Mouse (Mus musculus) splenic B cell, adult 2 months (primary cell): ENCODE data around the gene Gm20388.

ENCODE experiments used
- DNase-seq: peaks from one replicate; pipeline ENCODE4 v3.0.0-alpha.2; 2011; ENCODE audit warnings: low read depth, low spot score
- H3K27me3 ChIP-seq: 2 replicates; pipeline ENCODE4 v1.6.1; 2012; ENCODE audit warnings: mild to moderate bottlenecking, low read length, moderate library complexity, mixed read lengths; ENCODE audit not compliant: control insufficient read depth, poor library complexity, insufficient read depth, severe bottlenecking
- H3K36me3 ChIP-seq: 2 replicates; pipeline ENCODE4 v1.6.1; 2012; ENCODE audit warnings: mild to moderate bottlenecking, low read length, moderate library complexity, mixed read lengths; ENCODE audit not compliant: control insufficient read depth, poor library complexity, insufficient read depth, severe bottlenecking

Gene Gm20388

DNA sequence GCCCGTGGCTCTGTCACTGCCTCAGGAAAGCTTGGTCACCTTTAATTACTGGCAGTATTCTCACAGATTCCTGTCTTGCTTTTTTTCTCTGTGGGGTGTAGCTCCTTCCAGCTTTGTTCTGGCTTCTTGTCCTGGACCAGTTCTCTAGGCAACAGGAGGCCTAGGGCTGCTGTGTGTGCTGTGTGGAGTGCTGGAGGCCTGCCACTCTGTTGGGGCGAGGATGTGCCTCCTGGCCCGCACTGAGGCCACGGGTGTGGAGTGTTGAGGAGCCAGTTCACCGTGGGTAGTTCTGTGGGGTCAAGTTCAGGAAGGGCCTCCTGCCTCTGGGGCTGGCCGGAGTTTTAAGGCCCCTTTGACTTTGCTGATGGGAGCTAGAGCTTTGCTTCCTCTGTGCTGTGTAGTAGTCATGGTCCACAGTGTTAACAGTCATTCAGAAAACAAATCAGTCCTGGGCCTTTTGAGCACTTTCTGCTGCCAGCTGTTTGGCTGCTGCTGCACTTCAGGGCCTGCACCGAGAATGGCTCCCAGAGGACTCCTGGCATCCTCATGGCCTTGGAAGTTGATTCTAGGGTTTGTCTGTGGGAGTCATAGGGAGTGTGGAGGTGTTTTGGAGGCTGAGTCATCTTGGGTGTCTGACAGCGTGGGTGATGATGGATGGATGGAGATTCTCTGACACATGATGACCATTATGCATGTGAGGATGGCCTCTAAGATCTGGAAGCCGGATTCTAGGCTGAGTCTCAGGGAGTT lies 2080.0 kb downstream of the Gm20388 start:
- H3K36me3 ChIP-seq = peaks cover 1% of the 10 kb centered on the region
- no peak for DNase-seq
- no peaks in the 10 kb centered on the region for H3K27me3 ChIP-seq

DNA sequence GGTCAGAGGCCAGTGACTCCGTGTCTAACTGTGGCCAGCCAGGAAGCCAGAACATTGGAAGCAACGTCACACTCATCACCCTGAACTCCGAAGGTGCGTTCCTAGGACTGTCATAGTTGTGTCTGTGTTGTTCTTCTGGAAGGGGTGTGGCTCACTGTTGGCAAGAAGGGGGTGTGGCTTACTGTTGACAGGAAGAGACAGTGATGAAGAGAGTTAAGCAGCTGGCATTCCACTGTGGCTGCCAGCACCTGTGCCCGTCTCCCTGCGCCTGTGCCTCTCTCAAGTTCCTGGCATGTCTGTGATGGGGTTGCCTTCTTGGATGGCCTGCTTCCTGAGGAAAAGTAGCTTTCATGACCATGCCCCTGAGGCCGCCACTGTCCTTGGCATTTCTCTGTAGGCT lies 2081.0 kb downstream of the Gm20388 start:
- peaks cover 1% of the 10 kb centered on the region for H3K36me3 ChIP-seq
- no peak for DNase-seq
- no peaks in the 10 kb centered on the region for H3K27me3 ChIP-seq

DNA sequence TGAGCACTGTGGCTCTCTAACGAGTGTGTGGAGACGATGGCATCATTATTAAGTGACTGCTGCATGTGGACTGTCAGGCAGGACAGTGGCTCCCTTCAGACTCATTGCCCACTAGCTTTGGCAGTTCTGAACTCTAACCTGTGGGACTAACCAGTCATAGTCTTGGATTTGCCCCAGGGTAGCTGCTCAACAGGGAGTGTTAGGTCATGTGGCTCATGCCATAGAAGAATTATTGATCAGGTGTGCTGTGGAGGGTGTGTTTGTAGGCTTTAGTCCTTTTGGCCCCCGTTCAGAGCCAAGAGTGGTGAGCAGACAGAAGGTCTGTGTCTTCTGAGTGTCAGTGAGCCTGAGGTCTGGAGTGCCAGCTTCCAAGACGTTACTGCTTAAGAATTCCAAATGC lies 2082.3 kb downstream of the Gm20388 start:
- Histone ChIP-seq H3K36me3 (peaks cover 5% of the 10 kb centered on the region), H3K27me3 (no peaks in the 10 kb centered on the region)
- DNase-seq = no peak

DNA sequence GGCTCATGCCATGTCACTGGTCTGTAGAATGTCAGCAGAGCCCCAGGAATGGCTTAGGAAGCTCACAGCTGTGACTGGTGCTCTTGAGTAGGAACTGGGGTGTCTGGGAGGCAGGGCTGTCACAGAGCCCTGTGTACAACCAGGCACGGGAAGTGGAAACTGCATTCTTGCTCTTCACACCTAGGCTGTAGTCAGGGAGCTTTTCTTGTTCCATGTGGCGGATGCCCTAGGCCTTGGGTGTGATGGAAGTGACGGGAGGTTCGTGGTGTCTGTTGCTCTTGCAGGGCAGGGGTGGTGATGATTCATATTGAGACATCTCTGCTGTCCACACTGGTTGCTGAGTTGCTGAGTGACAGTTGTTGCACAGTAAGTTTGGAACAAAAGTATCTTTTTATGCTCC lies 2084.5 kb downstream of the Gm20388 start:
- peaks cover 8% of the 10 kb centered on the region for H3K36me3 ChIP-seq
- no peak for DNase-seq
- H3K27me3 ChIP-seq = no peaks in the 10 kb centered on the region

DNA sequence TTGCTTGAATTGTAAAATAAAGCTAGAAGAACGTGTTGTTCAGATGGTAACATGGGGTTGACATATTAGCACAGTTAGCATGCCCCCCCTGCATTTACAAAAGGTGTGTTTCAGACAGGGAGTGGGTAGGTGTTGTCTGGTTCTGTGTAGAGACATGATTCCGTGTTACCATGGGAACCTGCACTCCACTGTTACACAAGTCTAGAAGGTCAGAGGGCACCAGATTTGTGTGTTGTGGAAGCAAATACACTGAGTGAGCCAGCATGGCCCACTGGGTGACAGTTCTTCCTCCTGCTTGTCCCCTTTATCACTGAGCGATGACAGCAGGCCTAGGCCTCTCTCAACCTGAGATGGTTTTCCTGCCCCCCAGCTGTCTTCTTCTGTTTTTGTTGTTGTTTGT lies 2085.3 kb downstream of the Gm20388 start:
- DNase-seq = no peak
- H3K27me3 ChIP-seq = no peaks in the 10 kb centered on the region
- H3K36me3 ChIP-seq = peaks cover 8% of the 10 kb centered on the region

DNA sequence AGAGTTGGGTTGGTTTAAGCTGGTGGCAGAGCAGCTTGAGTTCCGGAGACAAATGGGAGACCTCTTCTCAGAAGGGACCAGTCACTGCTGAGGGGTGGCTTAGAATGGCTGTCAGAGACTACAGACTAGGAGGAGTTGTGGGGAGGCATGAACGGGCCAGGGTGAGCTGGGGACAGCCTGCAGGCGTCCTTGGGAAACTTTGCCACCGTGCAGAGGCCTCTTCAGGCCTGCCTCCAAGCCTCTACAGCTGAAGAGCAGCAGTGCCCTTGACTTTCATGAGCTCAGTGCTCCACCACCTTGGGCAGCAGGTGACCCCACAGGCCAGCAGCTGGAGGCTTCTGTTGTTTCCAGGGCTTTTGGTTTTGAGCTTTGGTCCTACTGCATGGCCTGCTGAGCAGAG lies 2088.0 kb downstream of the Gm20388 start:
- Histone ChIP-seq H3K36me3 (peaks cover 10% of the 10 kb centered on the region), H3K27me3 (no peaks in the 10 kb centered on the region)
- no peak for DNase-seq

DNA sequence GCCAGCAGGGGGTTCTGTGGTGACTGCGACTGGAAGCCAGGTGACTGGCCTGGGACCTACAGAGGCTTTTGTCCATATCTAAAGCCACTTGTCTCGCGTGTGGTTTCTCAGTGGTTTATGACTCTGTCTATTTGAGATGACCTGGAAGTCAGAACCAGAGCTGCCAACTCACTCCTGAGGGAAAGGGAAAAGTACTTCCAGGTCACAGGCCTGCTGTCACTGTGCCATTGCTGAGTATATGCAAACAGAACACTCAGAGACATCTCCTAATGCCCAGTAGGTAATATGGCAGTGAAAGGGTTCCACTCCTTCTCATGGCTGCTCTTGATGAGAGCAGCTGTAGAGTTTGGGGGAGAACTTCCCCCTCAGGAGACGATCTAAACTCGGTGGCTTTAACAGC lies 2088.6 kb downstream of the Gm20388 start:
- no peaks in the 10 kb centered on the region for H3K27me3 ChIP-seq
- H3K36me3 ChIP-seq = peaks cover 10% of the 10 kb centered on the region
- no peak for DNase-seq

DNA sequence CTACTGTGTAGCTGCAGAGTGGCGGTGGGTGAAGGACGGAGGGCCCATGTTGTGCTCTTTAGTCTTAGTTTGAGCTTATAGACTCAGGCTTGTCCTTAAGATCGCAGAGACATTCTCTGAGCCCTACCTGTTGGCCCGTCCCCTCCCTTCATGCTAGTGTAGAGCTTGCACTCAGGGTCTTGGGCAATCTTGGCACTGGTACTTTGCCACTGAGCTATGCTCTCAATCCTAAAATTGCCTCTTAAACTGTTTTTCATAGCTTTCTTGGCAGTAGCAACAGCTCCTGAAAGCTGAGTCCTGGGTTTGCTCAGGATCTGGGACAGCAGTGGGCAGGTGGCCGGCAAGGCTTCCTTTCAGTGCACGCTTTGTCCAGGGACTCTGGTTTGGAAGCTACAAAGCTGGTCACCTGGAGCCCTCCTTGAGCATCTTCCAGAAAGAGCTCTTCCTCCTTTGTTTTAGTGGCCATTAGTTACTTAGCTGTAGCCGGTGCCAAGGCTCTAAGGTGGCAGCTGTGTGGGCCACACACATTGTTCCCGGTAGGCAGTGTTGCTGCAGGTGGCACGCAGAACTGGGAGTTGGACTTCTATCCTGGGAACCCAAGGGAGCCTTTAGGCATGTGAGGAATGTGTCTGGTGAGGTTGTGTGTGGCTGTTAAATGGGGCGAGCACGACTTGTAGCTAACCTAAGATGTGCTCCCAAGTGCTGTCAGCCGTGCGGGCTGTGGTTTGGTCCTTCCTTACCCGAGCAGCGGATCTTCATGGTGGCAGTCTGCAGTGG lies 2090.9 kb downstream of the Gm20388 start:
- no peak for DNase-seq
- no peaks in the 10 kb centered on the region for H3K27me3 ChIP-seq
- H3K36me3 ChIP-seq = peaks cover 13% of the 10 kb centered on the region

DNA sequence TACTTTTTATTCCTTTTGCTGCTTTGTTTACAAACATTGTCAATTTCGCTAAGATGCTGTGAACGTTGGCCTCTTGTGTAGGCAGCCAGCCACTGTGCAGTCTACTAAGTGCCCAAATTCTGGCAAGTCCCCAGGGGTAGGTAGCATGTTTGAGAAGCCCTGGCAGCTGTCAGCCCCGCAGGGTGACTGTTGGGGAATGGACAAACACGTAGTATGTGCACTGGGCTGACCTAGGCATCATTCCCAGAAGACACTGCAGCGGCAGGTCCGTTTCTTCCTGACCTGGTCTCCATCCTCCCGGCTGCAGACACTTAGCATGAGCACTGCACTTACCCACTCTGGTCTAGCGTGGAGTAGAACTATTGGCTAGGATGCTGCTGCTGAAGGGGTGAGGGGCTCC lies 2093.0 kb downstream of the Gm20388 start:
- no peak for DNase-seq
- no peaks in the 10 kb centered on the region for H3K27me3 ChIP-seq
- H3K36me3 ChIP-seq = peaks cover 17% of the 10 kb centered on the region

DNA sequence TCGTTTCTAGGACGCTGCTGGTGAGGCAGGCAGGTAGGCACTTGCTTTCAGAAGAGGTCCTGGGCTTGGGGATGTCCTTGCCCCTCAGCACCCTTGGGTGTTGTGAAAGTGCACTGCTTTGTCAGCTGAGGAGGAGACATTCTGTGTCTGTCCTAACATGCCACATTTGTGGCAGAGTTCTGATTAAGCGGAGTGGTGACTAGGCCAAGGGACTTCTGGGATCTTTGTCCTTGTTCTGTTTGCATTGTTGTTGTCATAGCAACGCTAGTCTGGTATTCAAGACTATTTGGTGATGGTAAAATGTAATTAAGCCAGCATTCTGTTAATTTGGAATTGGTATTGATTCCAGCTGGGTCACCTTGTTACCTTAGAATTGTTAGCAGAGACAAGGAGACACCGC lies 2093.5 kb downstream of the Gm20388 start:
- peaks cover 15% of the 10 kb centered on the region for H3K36me3 ChIP-seq
- no peaks in the 10 kb centered on the region for H3K27me3 ChIP-seq
- DNase-seq = no peak

DNA sequence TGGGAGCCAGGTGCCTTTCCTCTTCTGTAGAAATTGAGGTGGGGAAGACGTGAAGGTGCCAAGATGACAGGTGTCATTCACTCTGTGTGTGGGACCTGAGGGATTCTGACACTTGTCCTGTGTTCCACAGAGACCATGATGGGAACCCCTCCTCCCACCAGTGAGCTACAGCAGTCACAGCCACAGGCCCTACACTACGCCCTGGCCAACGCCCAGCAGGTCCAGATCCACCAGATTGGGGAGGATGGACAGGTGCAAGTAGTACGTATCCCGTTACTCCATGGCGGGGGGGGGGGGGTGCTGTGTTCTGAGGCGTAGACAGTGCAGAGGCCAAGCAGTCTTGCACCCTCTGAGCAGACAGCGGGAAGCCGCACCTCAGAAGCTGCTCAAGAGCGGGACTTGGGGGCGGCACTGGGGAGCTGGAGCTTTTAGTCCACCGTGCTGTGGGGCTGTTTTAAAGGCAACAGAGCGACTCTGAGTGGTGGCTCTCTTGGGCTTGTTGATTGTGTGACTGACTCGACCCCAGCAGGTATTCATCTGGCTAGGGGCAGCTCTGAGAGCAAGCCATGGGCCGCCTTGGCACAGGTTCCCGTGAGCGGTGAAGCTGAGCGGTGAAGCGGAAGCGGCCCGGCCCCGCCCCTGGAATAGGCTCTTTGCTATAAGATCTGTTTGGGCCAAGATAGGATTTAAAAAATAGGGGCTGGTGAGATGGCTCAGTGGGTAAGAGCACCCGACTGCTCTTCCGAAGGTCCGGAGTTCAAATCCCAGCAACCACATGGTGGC lies 2095.0 kb downstream of the Gm20388 start:
- no peaks in the 10 kb centered on the region for H3K27me3 ChIP-seq
- DNase-seq = no peak
- H3K36me3 ChIP-seq = peaks cover 15% of the 10 kb centered on the region

DNA sequence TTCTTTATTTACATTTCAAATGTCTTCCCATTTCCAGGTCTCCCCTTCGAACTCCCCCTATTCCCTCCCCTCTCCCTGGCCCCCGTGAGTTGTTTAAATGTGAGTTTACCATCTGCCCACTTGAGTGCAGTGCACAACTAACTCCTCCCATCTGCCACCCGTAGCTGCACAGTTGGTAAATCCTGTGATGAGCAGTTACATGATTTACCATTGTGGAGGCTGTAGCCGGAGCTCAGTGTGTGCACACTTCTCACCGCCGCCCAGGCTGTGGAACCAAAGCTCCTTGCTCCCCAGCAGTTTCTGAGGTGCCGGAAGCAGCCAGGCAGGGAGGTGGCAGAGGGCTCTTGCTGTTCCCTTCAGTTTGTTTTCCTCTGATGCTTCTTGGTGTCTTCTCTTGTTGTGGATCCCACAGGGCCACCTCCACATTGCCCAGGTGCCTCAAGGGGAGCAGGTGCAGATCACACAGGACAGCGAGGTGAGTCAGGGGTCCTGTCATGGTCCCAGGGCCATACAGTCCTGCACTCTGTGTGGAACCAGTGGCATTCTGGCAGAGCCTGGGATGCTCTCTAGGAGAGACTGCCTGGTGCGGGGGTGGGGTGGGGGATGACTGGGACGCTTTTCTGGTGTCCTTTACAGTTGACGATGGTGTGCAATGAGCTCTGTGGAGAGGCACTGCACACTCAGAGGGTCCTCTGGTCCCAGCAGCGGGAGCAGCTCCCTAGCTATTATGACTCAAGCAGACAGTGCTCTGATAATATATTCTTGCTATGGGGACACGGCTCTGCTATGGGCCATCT lies 2096.2 kb downstream of the Gm20388 start:
- Histone ChIP-seq H3K27me3 (no peaks in the 10 kb centered on the region), H3K36me3 (peaks cover 16% of the 10 kb centered on the region)
- no peak for DNase-seq

DNA sequence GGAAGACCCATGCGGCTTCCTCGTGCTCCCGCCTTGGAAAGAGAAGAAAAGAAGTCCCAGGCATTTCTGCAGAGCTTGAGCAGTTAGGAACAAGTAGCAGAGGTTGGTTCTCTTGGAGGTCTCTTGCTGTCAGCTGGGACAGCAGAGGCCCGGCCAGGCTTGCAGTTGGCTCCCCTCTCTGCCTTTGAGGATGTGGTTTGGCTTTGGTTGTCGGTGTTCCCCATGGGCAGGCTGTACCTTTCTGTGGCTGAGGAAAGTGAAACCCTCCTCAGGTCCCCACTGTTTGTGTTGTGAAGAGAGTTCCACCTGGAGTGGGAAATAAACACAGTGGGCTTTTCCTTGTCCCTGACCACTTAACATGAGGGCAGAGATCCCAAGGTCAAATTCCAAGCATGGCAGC lies 2097.8 kb downstream of the Gm20388 start:
- DNase-seq = no peak
- Histone ChIP-seq H3K27me3 (no peaks in the 10 kb centered on the region), H3K36me3 (peaks cover 14% of the 10 kb centered on the region)

DNA sequence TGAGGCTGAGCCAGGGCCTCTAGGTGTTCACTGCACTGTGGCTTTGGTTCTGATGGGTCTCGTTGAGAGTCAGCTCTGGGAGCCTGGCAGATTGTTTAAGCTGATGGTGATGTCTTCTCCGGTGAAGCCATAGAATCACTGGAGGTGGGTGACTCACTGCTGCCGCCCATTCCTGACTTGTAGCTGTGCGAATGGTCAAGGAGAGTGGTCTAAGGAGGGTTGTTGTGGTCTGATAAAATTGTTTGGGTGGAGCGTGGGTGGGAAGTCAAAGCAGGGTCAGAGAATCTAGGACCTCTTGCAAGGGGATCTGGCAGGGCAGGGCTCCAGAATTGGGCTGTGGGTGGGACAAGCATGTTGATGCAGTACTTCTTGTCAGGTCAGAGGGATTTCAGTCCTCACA lies 2100.0 kb downstream of the Gm20388 start:
- Histone ChIP-seq H3K36me3 (peaks cover 13% of the 10 kb centered on the region), H3K27me3 (no peaks in the 10 kb centered on the region)
- DNase-seq = no peak
